Mouse (Mus musculus) common myeloid progenitor, adult 5-6 weeks (primary cell): ENCODE results near the gene Rnf111. TPM values are rescaled to one million over a fixed set of nuclear protein-coding genes. Genes with fewer than 3 reads are reported as not detected.
"Not testable (repeated sequence)": the region's sequence is repeated elsewhere in the genome, so short reads cannot be mapped to it uniquely, and the experiment has no call there.

Source experiments
- ATAC-seq: replicated peaks from 2 replicates; pipeline ENCODE4 v1.8.0; 2016; ENCODE audit warnings: low read depth, mild to moderate bottlenecking, moderate TSS enrichment, inconsistent platforms; ENCODE audit not compliant: poor library complexity, severe bottlenecking
- total RNA-seq: library from RNA; stranded (forward); fragments of 200-1000, 187-1606 nt; gene quantifications from 2 replicates; pipeline ENCODE4 v1.2.3, GENCODE M21; 2017

Rnf111 gene
- 31.3 and 38.7 TPM in 2 replicates for total RNA-seq

- peak; percentile 97 for ATAC-seq
Observed at GRCm38 (mm10) chr9:70503626-70504041, at the start of gene Rnf111. Rnf111 (minus strand) TSS chr9:70503725.

GRCm38 (mm10) chr9:70552233-70552632 lies 48.7 kb upstream of the Rnf111 start:
- ATAC-seq: not testable (repeated sequence)

- ATAC-seq: no peak
Observed at GRCm38 (mm10) chr9:70551524-70551923, 48.0 kb upstream of the Rnf111 start.

- ATAC-seq: no peak
Observed at GRCm38 (mm10) chr9:70548304-70548703, 44.8 kb upstream of the Rnf111 start.

GRCm38 (mm10) chr9:70546576-70546975 lies 43.1 kb upstream of the Rnf111 start:
- not testable (repeated sequence) for ATAC-seq

- ATAC-seq: no peak
Observed at GRCm38 (mm10) chr9:70544831-70545230, 41.3 kb upstream of the Rnf111 start.

- no peak for ATAC-seq
Observed at GRCm38 (mm10) chr9:70543985-70544384, 40.5 kb upstream of the Rnf111 start.

- ATAC-seq: peak; percentile 43
Observed at GRCm38 (mm10) chr9:70543048-70543880, 39.7 kb upstream of the Rnf111 start.

- ATAC-seq: peak; percentile 91
Observed at GRCm38 (mm10) chr9:70542305-70543041, 38.9 kb upstream of the Rnf111 start, which contains the start of gene Sltm. Sltm (plus strand) TSS chr9:70542754.

- no peak for ATAC-seq
Observed at GRCm38 (mm10) chr9:70541584-70541983, 38.1 kb upstream of the Rnf111 start.

GRCm38 (mm10) chr9:70533328-70533727 lies 29.8 kb upstream of the Rnf111 start:
- peak; percentile 58; the same call in 1 of the 2 replicates for ATAC-seq

GRCm38 (mm10) chr9:70524366-70524765 lies 20.8 kb upstream of the Rnf111 start:
- 0 out of 2 replicates have a peak, but pooled peaks have one; percentile 25 for ATAC-seq

GRCm38 (mm10) chr9:70523813-70524212 lies 20.3 kb upstream of the Rnf111 start:
- ATAC-seq: no peak

- ATAC-seq: no peak
Observed at GRCm38 (mm10) chr9:70520651-70521050, 17.1 kb upstream of the Rnf111 start.

GRCm38 (mm10) chr9:70511681-70512080 lies 8.2 kb upstream of the Rnf111 start:
- no peak for ATAC-seq

GRCm38 (mm10) chr9:70510998-70511583 lies 7.6 kb upstream of the Rnf111 start:
- ATAC-seq: no peak

GRCm38 (mm10) chr9:70509906-70510525 lies 6.5 kb upstream of the Rnf111 start:
- ATAC-seq: no peak

- ATAC-seq: no peak
Observed at GRCm38 (mm10) chr9:70506787-70507186, 3.3 kb upstream of the Rnf111 start.

GRCm38 (mm10) chr9:70506186-70506585 lies 2.7 kb upstream of the Rnf111 start:
- no peak for ATAC-seq

- peak; percentile 50 for ATAC-seq
Observed at GRCm38 (mm10) chr9:70503015-70503603, 416 bp downstream of the Rnf111 start.
